Mouse (Mus musculus) liver, adult 2 months (tissue): ENCODE data around the gene Cacnb4.

Experiments used
- CTCF ChIP-seq: fragments of 200-500 bp; IDR thresholded peaks from 2 replicates; pipeline ENCODE4 v1.5.1; 2011; ENCODE audit warnings: low read depth, low read length, control low read depth
- POLR2A ChIP-seq: fragments of 200-500 bp; IDR thresholded peaks from 2 replicates; pipeline ENCODE4 v1.6.1; 2011; ENCODE audit warnings: low read length, control low read depth; ENCODE audit not compliant: insufficient read depth; ENCODE audit errors: extremely low read depth

DNA sequence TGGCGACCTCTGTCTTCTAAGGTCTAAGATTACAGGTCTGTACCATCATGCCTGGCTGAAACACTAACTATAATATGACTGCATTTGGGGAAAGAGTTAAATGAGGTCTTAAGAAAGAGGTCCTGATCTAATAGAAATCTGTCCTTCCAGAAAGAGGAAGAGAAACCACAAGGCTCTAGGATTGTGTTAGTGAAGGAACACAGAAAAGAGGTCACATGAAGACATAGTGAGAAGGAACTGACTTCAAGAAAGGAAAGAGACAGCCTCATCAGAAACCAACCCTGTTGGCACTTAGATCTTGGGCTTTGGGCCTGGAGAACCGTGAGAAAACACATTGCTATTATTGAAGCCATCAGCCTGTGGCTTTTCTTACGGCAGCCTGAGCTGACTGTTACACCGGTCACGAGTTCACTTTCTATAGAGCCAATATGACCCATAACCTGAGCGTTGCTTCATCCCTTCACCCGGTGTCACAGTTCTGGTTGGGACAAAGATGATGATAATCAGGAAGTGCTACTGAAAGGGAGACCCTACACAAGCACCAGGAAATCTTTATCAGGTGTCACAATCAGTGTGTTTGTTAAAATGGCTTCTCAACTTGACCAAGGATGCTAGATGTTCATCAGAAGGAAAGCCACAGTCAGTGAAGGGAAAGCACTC is 153.4 kb downstream of the Cacnb4 start:
- TF ChIP-seq POLR2A = no peak
- no peak for TF ChIP-seq CTCF
